Mouse (Mus musculus) retina, embryonic 14.5 days (tissue): ENCODE data around the gene Gzmm.

Source experiments
- DNase-seq: peaks from one replicate; pipeline ENCODE4 v3.0.0-alpha.2; 2015; ENCODE audit warnings: low spot score

The Gzmm gene

GRCm38 (mm10) chr10:79688720-79689119, at the start of gene Gzmm:
Gene Gzmm, plus strand, starts transcription at chr10:79689020.
- no peak for DNase-seq

DNA sequence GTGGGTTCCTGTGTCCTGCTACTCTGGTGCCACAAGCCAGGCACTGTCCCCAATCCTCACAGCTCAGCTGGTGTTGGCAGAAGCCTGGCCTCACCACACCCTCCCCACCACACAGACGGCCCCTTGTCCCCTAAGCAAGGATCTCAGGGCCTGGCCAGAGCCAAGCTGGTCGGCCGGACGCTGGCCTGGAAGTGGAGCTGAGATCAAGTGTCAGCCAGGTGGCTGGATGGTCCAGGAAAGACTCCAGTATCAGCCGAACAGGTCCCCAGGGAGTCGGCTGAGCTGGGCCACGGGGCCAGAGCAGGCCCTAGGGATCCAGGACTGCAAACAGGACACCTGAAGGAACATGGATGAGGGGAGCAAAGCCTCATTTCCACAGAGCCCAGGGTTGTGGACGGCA, 43.1 kb upstream of the Gzmm start, which contains the start of gene Odf3l2:
Odf3l2 (minus strand) TSS at position 28 of the 400 bp plus-strand sequence.
- DNase-seq, result no peak

- peak; percentile 88 for DNase-seq
Observed at GRCm38 (mm10) chr10:79649070-79649751, 39.6 kb upstream of the Gzmm start.

DNA sequence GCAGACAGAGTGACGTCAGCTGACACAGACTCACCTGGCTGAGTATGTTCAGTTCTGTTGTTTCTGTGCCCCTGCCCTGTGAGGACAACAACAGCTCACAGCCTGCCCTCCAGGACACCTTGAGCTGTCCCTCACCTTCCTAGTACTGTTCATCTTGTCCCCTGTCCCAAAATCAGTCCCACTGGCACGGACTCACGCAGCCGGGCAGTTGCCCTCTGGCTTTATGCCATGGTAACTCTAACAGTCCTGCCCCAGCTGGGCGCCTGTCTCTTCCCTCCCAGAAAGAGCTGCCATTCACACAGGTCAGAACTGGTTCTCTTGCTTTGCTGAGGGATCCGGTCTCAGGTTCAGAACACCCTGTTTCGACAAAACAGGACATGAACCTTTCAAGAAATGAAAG, 36.0 kb upstream of the Gzmm start:
- DNase-seq, result no peak

GRCm38 (mm10) chr10:79654946-79655395, 33.8 kb upstream of the Gzmm start:
- no peak for DNase-seq

GRCm38 (mm10) chr10:79658829-79659228, 30.0 kb upstream of the Gzmm start:
- DNase-seq, result peak; percentile 38

- peak; percentile 32 for DNase-seq
Observed at GRCm38 (mm10) chr10:79660298-79660697, 28.5 kb upstream of the Gzmm start.

GRCm38 (mm10) chr10:79661861-79662260, 27.0 kb upstream of the Gzmm start:
- no peak for DNase-seq

DNA sequence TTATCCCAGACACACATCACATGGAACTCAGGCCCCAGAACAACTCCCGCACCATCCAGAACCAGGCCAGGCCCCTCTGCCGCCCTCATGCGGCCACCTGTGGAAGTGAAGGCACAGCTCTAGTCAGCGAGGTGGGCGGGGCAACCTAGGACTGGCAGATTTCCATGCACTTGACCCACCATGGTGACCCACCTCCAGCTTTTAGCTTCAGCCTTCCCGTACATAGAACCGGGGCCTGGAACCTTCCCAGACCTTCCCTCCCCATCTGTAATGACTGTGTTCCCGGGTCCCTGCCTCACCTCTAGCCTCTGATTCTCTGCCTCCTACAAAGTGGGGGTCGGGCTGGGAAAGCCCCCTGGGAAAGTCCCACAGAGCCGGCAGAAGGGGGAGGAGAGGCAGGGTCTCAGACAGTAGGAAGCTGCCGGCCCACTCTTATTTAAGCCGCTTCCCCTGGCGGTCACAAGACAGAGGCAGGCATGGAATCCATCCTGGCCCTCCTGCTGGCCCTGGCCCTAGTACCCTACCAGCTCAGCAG, 24.6 kb upstream of the Gzmm start, which contains the start of gene Madcam1:
Madcam1 (plus strand) TSS at position 429 of the 535 bp plus-strand sequence.
- DNase-seq, result peak; percentile 86

- DNase-seq, result no peak
Observed at GRCm38 (mm10) chr10:79665051-79665450, 23.8 kb upstream of the Gzmm start.

DNA sequence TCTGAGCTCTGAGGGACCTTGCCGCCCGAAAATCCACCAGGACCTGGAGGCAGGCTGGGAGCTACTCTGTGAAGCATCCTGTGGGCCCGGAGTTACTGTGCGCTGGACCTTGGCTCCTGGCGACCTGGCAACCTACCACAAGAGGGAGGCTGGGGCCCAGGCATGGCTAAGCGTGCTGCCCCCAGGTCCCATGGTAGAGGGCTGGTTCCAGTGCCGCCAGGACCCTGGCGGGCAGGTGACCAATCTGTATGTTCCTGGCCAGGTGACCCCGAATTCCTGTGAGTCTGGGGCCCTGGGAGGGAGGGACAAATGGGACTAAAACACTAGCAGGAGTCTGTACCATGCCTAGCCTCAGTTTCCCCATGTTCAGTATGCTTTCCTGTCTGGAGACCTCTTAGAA, 22.3 kb upstream of the Gzmm start:
- no peak for DNase-seq

GRCm38 (mm10) chr10:79668076-79668475, 20.7 kb upstream of the Gzmm start:
- DNase-seq, result no peak

- DNase-seq, result peak; percentile 93
Observed at GRCm38 (mm10) chr10:79668771-79669575, 19.8 kb upstream of the Gzmm start, which contains the start of gene Tpgs1. Gene Tpgs1, plus strand, starts transcription at chr10:79669369.

GRCm38 (mm10) chr10:79669576-79670057, 19.2 kb upstream of the Gzmm start:
- DNase-seq, result peak; percentile 83

GRCm38 (mm10) chr10:79670071-79670888, 18.5 kb upstream of the Gzmm start:
- no peak for DNase-seq

DNA sequence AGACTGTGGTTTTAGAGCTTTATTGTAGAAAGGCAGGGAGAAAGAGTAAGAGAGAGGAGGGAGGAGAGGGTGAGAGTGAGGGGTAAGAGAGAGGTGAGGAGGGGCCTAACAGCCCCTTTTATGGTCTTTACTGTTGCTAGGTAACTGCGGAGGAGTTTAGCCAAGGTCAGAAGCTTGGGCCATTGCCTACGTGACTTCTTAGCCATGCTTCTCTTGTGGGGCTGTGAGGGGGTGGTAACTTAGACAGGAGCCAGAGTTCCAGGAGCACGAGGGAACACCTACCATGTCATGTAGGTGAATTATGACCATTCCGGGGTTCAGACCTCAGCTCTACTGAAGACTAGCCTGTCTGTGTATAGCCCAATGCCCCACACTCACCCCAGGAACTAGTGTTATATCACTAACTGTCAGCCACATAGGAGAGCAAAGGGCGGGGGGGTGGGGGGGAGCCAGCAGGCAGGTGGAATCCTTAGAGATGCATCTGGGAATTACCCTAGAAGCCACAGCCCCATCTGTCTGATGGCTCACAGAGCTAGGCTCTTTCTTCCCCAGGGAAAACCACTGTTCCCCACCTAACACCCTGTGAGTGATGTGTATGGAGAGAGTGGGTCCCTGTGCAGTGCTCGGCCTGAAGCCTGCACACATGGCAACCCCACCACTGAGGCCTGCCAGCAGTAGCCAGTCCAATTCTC, 17.3 kb upstream of the Gzmm start:
- DNase-seq, result no peak

GRCm38 (mm10) chr10:79672088-79672455, 16.7 kb upstream of the Gzmm start:
- DNase-seq, result peak; percentile 32

- no peak for DNase-seq
Observed at GRCm38 (mm10) chr10:79673054-79673453, 15.8 kb upstream of the Gzmm start.

- no peak for DNase-seq
Observed at GRCm38 (mm10) chr10:79675346-79676035, 13.3 kb upstream of the Gzmm start.
